Mouse (Mus musculus): ENCODE data around the gene Heca. TPM values are rescaled to one million over a fixed set of nuclear protein-coding genes. Genes with fewer than 3 reads are reported as not detected.
"Not testable (repeated sequence)": the region's sequence is repeated elsewhere in the genome, so short reads cannot be mapped to it uniquely, and the experiment has no call there.

Heca gene
- 10 to 100 TPM; 23.0 to 27.5 TPM for total RNA-seq (2021)
- long read RNA-seq, experiment 1, full-length matches to known transcripts: 33 of 50 reads
- long read RNA-seq, experiment 1, partial matches to known transcripts: 8 of 50 reads
- long read RNA-seq, experiment 1, other reads (novel, unspliced or antisense): 9 of 50 reads
- long read RNA-seq, experiment 2, full-length matches to known transcripts: 21 of 27 reads
- long read RNA-seq, experiment 2, partial matches to known transcripts: 4 of 27 reads
- long read RNA-seq, experiment 2, other reads (novel, unspliced or antisense): 2 of 27 reads

DNA sequence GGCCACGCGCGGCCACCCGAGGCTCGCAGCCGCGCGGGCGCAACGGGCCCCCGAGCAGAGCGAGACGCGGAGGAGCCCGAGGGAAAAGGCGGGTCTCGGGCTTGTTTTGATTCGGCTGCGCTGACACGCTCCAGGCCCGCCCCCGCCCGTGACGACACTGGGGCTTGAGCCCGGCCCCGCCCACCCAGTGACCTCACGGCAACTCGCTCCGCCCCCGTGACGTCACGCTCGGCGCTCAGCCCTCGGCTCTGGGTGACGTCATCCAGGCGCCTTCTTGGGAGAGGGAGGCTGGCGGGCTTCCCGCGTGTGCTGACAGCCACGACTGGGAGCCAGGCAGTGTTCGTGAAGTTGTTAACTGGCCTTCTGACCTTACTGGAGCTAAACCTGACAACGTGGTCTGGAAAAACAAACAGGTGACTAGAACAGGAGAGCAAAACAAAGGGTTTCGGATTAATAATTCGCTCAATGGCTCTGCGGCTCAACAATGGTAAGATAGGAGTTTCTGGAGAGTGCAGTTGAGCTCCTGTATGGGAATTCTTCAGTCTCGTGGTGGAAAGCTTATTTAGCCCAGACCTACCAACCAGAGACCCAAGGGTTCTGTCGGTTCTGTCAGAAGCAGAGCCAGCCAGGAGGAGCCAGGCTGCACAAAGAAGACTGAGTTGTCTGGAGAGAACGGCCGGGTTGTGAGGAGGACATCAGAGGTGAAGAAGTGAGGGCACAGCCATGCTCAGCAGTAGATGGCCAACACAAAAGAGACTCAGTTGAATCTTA lies at the start of gene Heca:
Gene Heca (minus strand): TSS at position 108 of the 771 bp plus-strand sequence.
- DNase-seq (ENCODE audit: low spot score in 2 of 2): peak; percentile 82 to 90

DNA sequence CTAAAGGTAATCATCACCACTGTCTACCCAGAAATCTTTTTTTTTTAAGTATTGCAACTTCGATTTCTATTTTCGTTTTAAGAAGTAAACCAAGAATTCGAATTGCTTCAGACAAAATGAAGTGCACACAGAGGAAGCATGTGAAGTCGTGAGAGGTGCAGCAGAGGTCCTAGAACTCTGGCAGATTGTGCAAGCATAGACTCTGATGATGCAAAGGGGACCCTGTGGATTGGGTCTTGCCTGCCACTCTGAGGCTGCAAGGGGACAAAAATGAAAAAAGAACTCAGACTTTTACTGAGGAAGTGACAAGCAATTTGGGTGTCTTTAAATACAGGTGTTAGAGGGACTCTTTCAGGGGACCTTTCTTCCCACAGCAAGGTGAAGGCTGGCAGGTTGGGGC lies 42.7 kb upstream of the Heca start:
- DNase-seq (ENCODE audit: low spot score in 2 of 2): no peak

DNA sequence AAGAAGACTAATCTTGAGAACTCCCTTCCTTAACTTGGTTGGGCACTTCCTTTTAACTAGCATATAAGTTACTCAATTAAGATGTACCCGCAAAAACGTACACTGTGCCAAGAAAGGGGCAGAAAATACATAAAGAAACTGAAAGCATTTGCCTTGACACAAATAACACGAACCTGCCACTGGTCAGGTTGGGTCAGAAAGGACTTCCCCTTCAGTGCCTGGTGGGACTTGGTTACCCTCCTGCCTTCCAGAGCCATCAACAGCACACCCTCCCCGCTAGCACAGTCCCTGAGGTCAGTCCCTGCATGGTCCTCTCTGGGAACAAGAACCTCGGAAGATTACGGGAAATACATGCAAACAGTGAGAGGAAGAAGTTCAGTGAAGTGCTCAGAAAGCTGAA lies 41.3 kb upstream of the Heca start:
- DNase-seq (ENCODE audit: low spot score in 2 of 2): no peak

DNA sequence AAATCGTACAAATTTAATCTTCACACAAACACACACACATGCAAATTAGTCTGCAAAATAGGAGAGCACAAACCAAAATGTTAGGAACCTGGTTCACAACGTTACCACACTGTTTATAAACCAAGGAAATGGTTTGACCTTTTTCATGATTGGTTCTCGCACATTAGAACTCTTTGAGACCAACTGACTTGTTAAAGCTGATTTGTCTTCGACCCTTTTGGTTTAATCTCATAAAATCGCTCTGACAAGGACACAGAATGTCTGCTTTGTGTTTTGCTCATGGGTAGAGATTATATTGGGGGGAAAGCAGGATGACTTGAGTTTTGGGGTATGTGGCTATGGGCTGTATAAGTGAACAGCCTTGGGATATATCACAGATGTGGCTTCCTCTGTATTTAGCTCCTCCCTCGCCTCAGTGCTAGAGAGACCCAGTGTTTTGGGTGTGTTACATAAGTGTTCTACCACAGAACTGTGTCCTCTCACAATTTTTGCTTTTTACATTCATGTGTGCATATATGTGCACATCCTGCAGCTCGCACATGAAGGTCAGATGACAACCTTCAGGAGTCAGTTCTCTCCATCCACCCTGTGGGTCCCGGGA lies 40.1 kb upstream of the Heca start:
- DNase-seq (ENCODE audit: low spot score in 2 of 2): no peak

- DNase-seq (ENCODE audit: low spot score in 2 of 2): peak; percentile 20 to 59
Measured at GRCm38 (mm10) chr10:17983313-17983712, 35.4 kb upstream of the Heca start.

DNA sequence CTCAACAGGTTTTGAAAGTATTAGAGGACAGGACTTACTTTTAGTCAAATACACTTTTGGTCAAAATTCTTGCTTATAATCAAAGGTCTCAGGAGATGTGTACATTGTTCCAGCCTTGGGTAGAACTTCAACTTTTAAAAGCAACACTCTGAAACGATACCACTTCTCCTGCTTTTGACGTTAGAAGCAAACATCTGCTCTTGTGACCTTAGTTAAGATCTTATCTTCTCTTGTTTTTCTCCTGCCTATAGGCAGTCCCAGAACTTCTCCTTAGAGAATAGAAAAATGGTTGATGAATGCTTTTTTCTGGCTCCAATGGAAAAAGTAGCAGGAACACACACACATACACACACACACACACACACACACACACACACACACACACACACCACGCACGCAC lies 18.2 kb upstream of the Heca start:
- no peak for DNase-seq (ENCODE audit: low spot score in 2 of 2)

DNA sequence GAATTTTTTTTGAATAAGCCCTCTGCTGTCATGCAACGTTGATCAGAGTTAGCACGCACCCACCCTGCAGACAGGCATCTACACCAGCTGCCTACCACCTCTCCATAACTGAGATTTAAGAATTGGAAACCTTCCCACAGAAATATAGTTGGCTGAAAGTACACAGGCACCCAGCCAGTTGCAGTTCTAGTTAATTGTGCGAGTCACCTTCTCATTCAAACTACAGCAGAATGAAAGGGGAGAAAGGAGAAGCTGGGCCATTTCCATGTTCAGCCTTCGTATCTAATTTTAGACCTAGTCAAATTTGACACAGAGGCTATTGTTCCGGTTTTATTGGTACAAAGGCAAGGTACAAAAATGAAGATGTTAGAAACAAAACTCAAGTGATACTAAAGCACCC lies 2.9 kb upstream of the Heca start:
- DNase-seq (ENCODE audit: low spot score in 2 of 2): no peak

DNA sequence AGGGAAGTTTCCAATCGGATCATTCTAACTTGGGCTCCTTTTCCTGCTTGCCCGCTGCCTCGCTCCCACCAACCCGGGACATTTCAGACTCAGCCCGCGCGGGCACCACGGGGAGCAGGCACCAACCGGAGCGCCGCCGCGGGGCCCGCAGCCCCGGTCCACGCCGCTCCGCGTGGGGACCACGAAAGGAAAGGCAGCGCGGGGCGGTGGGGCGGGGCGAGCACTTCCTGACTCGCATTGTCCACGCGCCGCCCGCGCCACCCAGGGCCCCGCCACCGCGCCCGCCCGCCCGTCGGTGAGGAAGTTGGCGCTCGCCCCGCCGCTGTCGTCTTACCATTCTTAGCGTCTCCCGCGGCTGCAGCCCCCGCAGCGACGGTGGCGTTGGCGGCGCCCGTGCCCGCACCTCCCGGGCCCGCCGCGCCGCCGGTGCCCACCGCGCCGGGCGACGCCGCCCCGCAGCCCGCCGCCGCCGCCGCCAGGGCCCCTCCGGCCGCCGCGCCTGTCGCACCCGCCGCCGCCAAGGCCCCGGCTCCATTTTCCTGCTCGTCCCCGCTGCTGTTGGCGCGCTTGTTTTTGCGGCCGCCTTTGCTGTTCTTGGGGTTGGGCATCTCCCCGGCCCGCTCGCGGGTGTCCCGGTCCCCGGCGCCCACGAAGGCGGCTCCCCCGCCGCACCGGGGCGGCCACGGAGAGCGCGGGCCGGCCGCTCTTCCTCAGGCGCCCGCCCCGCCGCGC lies 526 bp downstream of the Heca start:
- DNase-seq (ENCODE audit: low spot score in 2 of 2): peak; percentile 59 to 82

DNA sequence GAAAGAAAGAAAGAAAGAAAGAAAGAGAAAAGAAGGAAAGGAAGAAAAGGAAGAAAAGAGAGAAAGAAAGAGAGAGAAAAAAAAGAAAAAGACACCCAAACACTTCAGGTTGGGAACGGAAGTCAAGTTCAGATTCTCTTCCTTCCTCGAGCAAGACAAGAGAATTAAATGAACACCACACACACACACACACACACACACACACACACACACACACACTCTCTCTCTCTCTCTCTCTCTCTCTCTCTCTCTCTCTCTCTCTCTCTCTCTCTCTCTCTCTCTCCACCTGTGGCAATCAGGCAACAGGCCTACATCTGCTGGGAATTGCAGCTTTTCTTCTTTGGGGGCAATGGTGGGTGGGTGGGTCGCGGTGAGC lies 1.1 kb downstream of the Heca start:
- not testable (repeated sequence) for DNase-seq (ENCODE audit: low spot score in 2 of 2)

DNA sequence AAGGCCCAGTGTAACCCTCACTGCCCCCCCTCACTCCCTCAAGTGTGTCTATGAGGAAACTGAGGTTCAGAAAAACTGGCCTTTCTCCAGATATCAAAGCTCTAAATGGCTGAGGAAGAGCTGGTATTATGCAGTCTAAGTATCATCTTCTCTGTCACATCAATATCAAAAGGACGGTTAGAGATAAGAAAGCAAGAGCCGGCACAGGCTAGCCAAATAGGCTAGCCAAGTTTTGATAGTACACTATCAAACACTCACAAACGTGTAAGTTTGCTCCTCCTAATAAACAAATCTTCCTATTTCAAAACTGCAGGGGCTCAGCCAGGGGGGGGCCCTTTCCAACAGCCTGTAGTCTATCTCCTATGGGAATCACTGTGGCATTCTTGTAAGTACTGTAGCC lies 1.8 kb downstream of the Heca start:
- no peak for DNase-seq (ENCODE audit: low spot score in 2 of 2)

GRCm38 (mm10) chr10:17933622-17934021 lies 14.2 kb downstream of the Heca start:
- DNase-seq (ENCODE audit: low spot score in 2 of 2): no peak

GRCm38 (mm10) chr10:17932131-17932530 lies 15.7 kb downstream of the Heca start:
- no peak for DNase-seq (ENCODE audit: low spot score in 2 of 2)

DNA sequence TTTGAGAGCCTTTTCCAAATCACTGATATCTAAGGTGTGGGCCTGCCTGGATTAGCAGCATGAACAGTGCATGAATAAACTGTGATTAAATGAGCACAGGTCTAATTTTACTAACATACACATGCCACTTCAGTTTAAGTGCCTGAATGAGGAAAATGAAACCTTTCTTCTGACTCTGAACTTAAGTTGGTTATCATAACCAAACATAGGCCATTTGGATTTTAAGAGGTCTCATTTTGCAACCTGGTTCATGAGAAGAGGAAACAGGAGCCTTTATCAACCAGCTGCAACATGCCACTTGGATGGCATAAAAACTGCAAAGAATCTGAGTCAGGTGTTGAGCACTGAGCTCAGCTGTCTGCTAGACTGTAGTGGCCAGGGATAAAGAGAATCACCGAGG lies 16.7 kb downstream of the Heca start:
- DNase-seq (ENCODE audit: low spot score in 2 of 2): no peak

DNA sequence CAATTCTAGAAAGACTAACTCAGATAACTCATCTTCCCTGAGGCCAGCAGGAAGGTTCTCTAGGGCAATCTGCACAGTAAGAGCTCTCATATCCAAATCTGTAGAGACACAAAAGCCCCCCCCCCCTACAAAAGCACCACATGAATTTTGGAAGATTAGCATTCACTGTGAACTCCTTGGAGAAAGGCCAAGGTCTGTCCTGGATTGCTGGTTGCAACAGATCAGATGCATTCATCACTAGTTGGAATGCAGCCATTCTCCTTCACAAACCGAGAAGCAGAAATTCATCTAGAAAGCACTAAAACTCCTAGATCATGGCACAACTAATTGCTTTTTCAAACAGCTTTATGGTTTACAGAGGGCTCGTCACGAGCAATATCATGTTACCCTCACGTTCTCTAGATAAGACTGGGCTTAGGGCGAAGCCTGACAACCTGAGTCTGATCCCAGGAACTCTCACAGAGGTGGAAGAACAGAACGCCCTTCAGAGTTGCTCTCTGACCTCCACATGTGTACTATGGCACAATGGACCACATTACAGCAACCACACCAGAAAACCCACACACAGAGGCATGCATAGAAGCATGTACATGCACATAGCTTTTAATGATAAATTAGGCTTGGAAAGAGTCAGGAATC lies 17.3 kb downstream of the Heca start:
- no peak for DNase-seq (ENCODE audit: low spot score in 2 of 2)

- no peak for DNase-seq (ENCODE audit: low spot score in 2 of 2)
Measured at GRCm38 (mm10) chr10:17925200-17925599, 22.7 kb downstream of the Heca start.

GRCm38 (mm10) chr10:17924166-17924565 lies 23.7 kb downstream of the Heca start:
- DNase-seq (ENCODE audit: low spot score in 2 of 2): no peak

DNA sequence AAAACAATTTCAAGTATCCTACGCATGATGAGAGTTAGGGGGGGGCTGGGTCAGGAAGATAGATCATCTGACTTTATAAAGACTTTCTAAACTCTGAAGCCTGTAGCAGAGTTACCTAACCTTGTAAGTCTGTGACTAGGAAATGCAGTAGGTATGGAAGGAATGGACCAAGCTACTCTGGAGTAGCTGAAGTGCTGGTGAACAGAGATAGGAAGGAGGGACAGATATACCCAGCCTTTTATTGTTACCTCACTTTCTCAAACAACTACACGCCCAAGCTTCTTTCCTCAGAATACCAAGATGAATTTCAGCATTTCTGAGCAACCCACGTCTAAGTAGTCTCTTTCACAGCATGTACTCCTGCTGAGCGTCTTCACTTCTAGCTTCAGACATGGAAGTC lies 26.5 kb downstream of the Heca start:
- no peak for DNase-seq (ENCODE audit: low spot score in 2 of 2)

GRCm38 (mm10) chr10:17919971-17920370 lies 27.9 kb downstream of the Heca start:
- no peak for DNase-seq (ENCODE audit: low spot score in 2 of 2)

GRCm38 (mm10) chr10:17919032-17919431 lies 28.8 kb downstream of the Heca start:
- DNase-seq (ENCODE audit: low spot score in 2 of 2): no peak

DNA sequence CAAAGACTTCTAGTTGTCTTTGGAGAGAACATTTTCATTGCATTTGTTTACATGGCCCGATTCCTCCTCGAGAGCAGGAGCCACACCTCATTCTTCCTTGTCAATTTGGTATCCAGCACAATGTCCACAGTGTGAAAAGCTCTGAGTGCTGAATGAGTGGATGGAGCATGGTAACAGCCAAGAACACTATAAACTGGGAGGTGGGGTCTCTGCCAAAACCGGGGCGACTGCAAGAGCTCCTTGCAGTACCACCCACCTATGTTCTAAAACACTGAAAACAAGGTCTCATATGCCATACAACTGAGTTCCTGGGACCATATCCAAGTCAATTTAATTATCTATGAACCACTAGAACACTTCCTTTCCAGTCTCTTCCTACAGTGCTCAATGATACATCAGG lies 39.1 kb downstream of the Heca start:
- DNase-seq (ENCODE audit: low spot score in 2 of 2): no peak

GRCm38 (mm10) chr10:17906405-17906804 lies 41.5 kb downstream of the Heca start:
- DNase-seq (ENCODE audit: low spot score in 2 of 2): not testable (repeated sequence)
